Mouse (Mus musculus) c-Kit-positive CD71-positive TER-119-negative erythroid progenitor cells, embryonic 14.5 days (primary cell): Measurements from ENCODE around the gene Ugcg.

Experiments
- DNase-seq: peaks from one replicate; pipeline ENCODE4 v3.0.0-alpha.2; 2013; ENCODE audit warnings: low read depth

Gene Ugcg

GRCm38 (mm10) chr4:59188802-59189545 lies at the start of gene Ugcg:
Ugcg (plus strand) TSS chr4:59189257.
- no peak for DNase-seq

GRCm38 (mm10) chr4:59149043-59149442 lies 40.0 kb upstream of the Ugcg start:
- no peak for DNase-seq

- DNase-seq = no peak
Observed at GRCm38 (mm10) chr4:59150907-59151306, 38.1 kb upstream of the Ugcg start.

- no peak for DNase-seq
Observed at GRCm38 (mm10) chr4:59151953-59152352, 37.1 kb upstream of the Ugcg start.

GRCm38 (mm10) chr4:59156897-59157592 lies 32.0 kb upstream of the Ugcg start:
- DNase-seq = peak; percentile 59

GRCm38 (mm10) chr4:59157654-59158053 lies 31.4 kb upstream of the Ugcg start:
- no peak for DNase-seq

GRCm38 (mm10) chr4:59160289-59160688 lies 28.8 kb upstream of the Ugcg start:
- DNase-seq = no peak

GRCm38 (mm10) chr4:59160959-59161670 lies 27.9 kb upstream of the Ugcg start:
- DNase-seq = no peak

GRCm38 (mm10) chr4:59164034-59164433 lies 25.0 kb upstream of the Ugcg start:
- DNase-seq = no peak

- DNase-seq = no peak
Observed at GRCm38 (mm10) chr4:59167251-59167847, 21.7 kb upstream of the Ugcg start.

GRCm38 (mm10) chr4:59169981-59170380 lies 19.1 kb upstream of the Ugcg start:
- no peak for DNase-seq

- no peak for DNase-seq
Observed at GRCm38 (mm10) chr4:59172616-59173015, 16.4 kb upstream of the Ugcg start.

- no peak for DNase-seq
Observed at GRCm38 (mm10) chr4:59173181-59173922, 15.7 kb upstream of the Ugcg start.

GRCm38 (mm10) chr4:59175003-59175402 lies 14.1 kb upstream of the Ugcg start:
- no peak for DNase-seq

- no peak for DNase-seq
Observed at GRCm38 (mm10) chr4:59175929-59176328, 13.1 kb upstream of the Ugcg start.

GRCm38 (mm10) chr4:59177566-59177965 lies 11.5 kb upstream of the Ugcg start:
- DNase-seq = no peak

GRCm38 (mm10) chr4:59181320-59182271 lies 7.5 kb upstream of the Ugcg start:
- no peak for DNase-seq

GRCm38 (mm10) chr4:59185671-59186070 lies 3.4 kb upstream of the Ugcg start:
- DNase-seq = no peak

- no peak for DNase-seq
Observed at GRCm38 (mm10) chr4:59187289-59187688, 1.8 kb upstream of the Ugcg start.

GRCm38 (mm10) chr4:59188474-59188801 lies 619 bp upstream of the Ugcg start:
- no peak for DNase-seq
